Mouse (Mus musculus) liver, embryonic 15.5 days (tissue): Measurements from ENCODE around the gene Rbm5. TPM values are rescaled to one million over a fixed set of nuclear protein-coding genes. Genes with fewer than 3 reads are reported as not detected.

Source experiments
- ATAC-seq: fragments of 200-750 bp; cut with Nextera tagmentation; 2 replicates; pipeline ENCODE4 v1.8.0; 2017; ENCODE audit warnings: moderate number of reproducible peaks, mild to moderate bottlenecking, moderate library complexity; ENCODE audit not compliant: insufficient read depth
- H3K27ac ChIP-seq: fragments of 300-500 bp; sonication (generic); replicated peaks from 2 replicates; pipeline ENCODE4 v1.5.1; 2015; ENCODE audit warnings: mild to moderate bottlenecking, inconsistent platforms
- H3K27me3 ChIP-seq: fragments of 300-500 bp; sonication (generic); 2 replicates; pipeline ENCODE4 v1.6.1; 2015; ENCODE audit warnings: mild to moderate bottlenecking, inconsistent platforms
- H3K36me3 ChIP-seq: fragments of 300-500 bp; sonication (generic); replicated peaks from 2 replicates; pipeline ENCODE4 v1.6.1; 2015; ENCODE audit warnings: moderate library complexity, mild to moderate bottlenecking, inconsistent platforms
- H3K4me1 ChIP-seq: fragments of 300-500 bp; sonication (generic); replicated peaks from 2 replicates; pipeline ENCODE4 v1.6.1; 2015; ENCODE audit warnings: inconsistent platforms
- H3K4me2 ChIP-seq: fragments of 300-500 bp; sonication (generic); 2 replicates; pipeline ENCODE4 v1.6.1; 2015; ENCODE audit warnings: moderate library complexity, mild to moderate bottlenecking, inconsistent platforms
- H3K4me3 ChIP-seq: fragments of 300-500 bp; sonication (generic); replicated peaks from 2 replicates; pipeline ENCODE4 v1.5.1; 2015; ENCODE audit warnings: mild to moderate bottlenecking, inconsistent platforms
- H3K9ac ChIP-seq: fragments of 300-500 bp; sonication (generic); 2 replicates; pipeline ENCODE4 v1.6.1; 2015; ENCODE audit warnings: moderate library complexity, mild to moderate bottlenecking, inconsistent platforms
- H3K9me3 ChIP-seq: fragments of 300-500 bp; sonication (generic); replicated peaks from 2 replicates; pipeline ENCODE4 v1.6.1; 2016; ENCODE audit warnings: inconsistent platforms
- WGBS: fragments of 180-500 bp; shearing (Covaris S2); methylation state at CpG from one replicate; pipeline ENCODE4 v1.1.7; 2015; ENCODE audit warnings: mixed read lengths; ENCODE audit not compliant: insufficient replicate concordance; 5-methylcytosine and 5-hydroxymethylcytosine counted together
- polyA plus RNA-seq: library from polyadenylated mRNA; unstranded; fragments of >200 nt; fragmentation: Nextera tagmentation; extraction: Ambion mirVana; gene quantifications from 2 replicates; pipeline ENCODE4 v1.2.1, GENCODE M21; 2015

Gene Rbm5
- polyA plus RNA-seq, 1 experiment from 2014 or later = 63.8 TPM

- H3K27me3 ChIP-seq = no peaks in the 10 kb centered on the region
- peaks cover 96% of the 10 kb centered on the region for H3K36me3 ChIP-seq
- no peaks in the 10 kb centered on the region for H3K9me3 ChIP-seq
- ATAC-seq = no peak
- H3K27ac ChIP-seq = no peak overlapping the region
- H3K4me1 ChIP-seq = no peaks in the 10 kb centered on the region
- no peak overlapping the region for H3K4me2 ChIP-seq
- H3K4me3 ChIP-seq = no peak overlapping the region
- H3K9ac ChIP-seq = no peak overlapping the region
- WGBS = 74% methylated on average over 6 of the region's 6 CpGs
These were observed 11.2 kb downstream of the Rbm5 start for GRCm38 (mm10) chr9:107759593-107759992.

GRCm38 (mm10) chr9:107750378-107750777 is 20.4 kb downstream of the Rbm5 start:
- H3K27ac ChIP-seq = no peak overlapping the region
- H3K36me3 ChIP-seq = peaks cover 96% of the 10 kb centered on the region
- H3K9me3 ChIP-seq = no peaks in the 10 kb centered on the region
- no peaks in the 10 kb centered on the region for H3K27me3 ChIP-seq
- no peak for ATAC-seq
- no peak overlapping the region for H3K4me2 ChIP-seq
- no peak overlapping the region for H3K9ac ChIP-seq
- H3K4me3 ChIP-seq = no peak overlapping the region
- H3K4me1 ChIP-seq = peaks cover 8% of the 10 kb centered on the region; the same call in 1 of the 2 replicates
- 93% methylated on average over 5 of the region's 5 CpGs for WGBS

GRCm38 (mm10) chr9:107748063-107748462 is 22.7 kb downstream of the Rbm5 start:
- Histone ChIP-seq H3K9me3 (no peaks in the 10 kb centered on the region), H3K4me2 (no peak overlapping the region), H3K27me3 (no peaks in the 10 kb centered on the region), H3K4me1 (peaks cover 8% of the 10 kb centered on the region; the same call in 1 of the 2 replicates), H3K27ac (no peak overlapping the region), H3K4me3 (no peak overlapping the region), H3K36me3 (peaks cover 97% of the 10 kb centered on the region), H3K9ac (no peak overlapping the region)
- WGBS = 83% methylated on average over 3 of the region's 3 CpGs
- no peak for ATAC-seq

DNA sequence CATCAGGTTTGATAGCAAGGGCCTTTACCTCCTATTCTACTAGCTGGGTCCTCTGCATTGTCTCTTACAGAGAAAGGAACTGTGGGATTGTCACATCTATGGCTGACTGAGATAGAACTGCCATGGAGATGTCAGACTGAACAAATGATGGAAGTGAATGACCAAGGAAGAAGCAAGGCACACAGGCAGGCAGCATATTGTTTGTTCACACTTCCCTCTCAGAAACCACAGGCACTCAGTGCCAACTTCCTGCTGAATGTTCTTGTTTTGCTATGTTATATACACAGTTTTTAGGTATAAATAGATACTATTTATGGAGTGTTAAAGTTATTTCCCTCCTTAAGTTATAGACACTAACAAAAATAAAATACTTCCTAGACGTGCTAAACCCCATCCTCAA is 23.5 kb downstream of the Rbm5 start:
- Histone ChIP-seq H3K36me3 (peaks cover 98% of the 10 kb centered on the region), H3K9ac (no peak overlapping the region), H3K27me3 (no peaks in the 10 kb centered on the region), H3K9me3 (no peaks in the 10 kb centered on the region), H3K4me2 (no peak overlapping the region), H3K4me1 (peaks cover 8% of the 10 kb centered on the region; the same call in 1 of the 2 replicates), H3K4me3 (no peak overlapping the region), H3K27ac (no peak overlapping the region)
- 78% methylated on average over 1 of the region's 1 CpGs for WGBS
- no peak for ATAC-seq

- Histone ChIP-seq H3K4me1 (peaks cover 8% of the 10 kb centered on the region; the same call in 1 of the 2 replicates), H3K4me2 (no peak overlapping the region), H3K4me3 (no peak overlapping the region), H3K36me3 (peaks cover 98% of the 10 kb centered on the region), H3K27ac (no peak overlapping the region), H3K27me3 (no peaks in the 10 kb centered on the region), H3K9me3 (no peaks in the 10 kb centered on the region), H3K9ac (no peak overlapping the region)
- no peak for ATAC-seq
- WGBS = 92% methylated on average over 3 of the region's 3 CpGs
These were observed 24.1 kb downstream of the Rbm5 start for GRCm38 (mm10) chr9:107746679-107747078.

GRCm38 (mm10) chr9:107744061-107744460 is 26.7 kb downstream of the Rbm5 start:
- Histone ChIP-seq H3K4me2 (no peak overlapping the region), H3K27ac (no peak overlapping the region), H3K4me3 (no peak overlapping the region), H3K36me3 (peaks cover 98% of the 10 kb centered on the region), H3K9ac (no peak overlapping the region), H3K27me3 (no peaks in the 10 kb centered on the region), H3K4me1 (peaks cover 8% of the 10 kb centered on the region; the same call in 1 of the 2 replicates), H3K9me3 (no peaks in the 10 kb centered on the region)
- WGBS = 87% methylated on average over 6 of the region's 6 CpGs
- no peak for ATAC-seq

DNA sequence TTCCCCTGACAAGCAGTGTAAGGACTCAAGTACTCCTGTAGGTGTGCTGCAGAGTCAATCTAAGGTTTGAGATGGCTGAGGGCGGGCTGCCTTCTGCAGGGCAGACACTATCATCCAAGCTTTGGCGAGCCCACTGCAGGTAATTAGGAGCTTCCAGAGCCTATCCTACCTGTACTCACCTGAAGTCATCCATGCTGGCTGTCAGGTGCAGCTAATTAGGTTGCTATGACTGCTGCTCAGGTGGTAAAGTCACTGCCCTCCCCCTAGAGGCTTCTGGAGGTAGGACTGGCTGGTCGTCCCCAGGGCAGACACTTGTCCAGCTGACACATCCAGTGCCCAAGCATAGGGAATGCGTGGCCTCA is 32.0 kb downstream of the Rbm5 start:
- Histone ChIP-seq H3K27ac (no peak overlapping the region), H3K4me1 (peaks cover 34% of the 10 kb centered on the region), H3K4me2 (no peak overlapping the region), H3K36me3 (peaks cover 58% of the 10 kb centered on the region), H3K4me3 (no peak overlapping the region), H3K9ac (no peak overlapping the region), H3K27me3 (peaks cover 29% of the 10 kb centered on the region), H3K9me3 (no peaks in the 10 kb centered on the region)
- 47% methylated on average over 4 of the region's 4 CpGs for WGBS
- peak; percentile 31 for ATAC-seq

- H3K4me1 ChIP-seq = peaks cover 34% of the 10 kb centered on the region
- H3K9me3 ChIP-seq = no peaks in the 10 kb centered on the region
- no peak overlapping the region for H3K4me2 ChIP-seq
- H3K4me3 ChIP-seq = no peak overlapping the region
- H3K27ac ChIP-seq = no peak overlapping the region
- H3K36me3 ChIP-seq = peaks cover 52% of the 10 kb centered on the region
- H3K9ac ChIP-seq = no peak overlapping the region
- peaks cover 29% of the 10 kb centered on the region for H3K27me3 ChIP-seq
- peak; percentile 65 for ATAC-seq
- 20% methylated on average over 7 of the region's 7 CpGs for WGBS
These were observed 32.6 kb downstream of the Rbm5 start for GRCm38 (mm10) chr9:107738020-107738840.

DNA sequence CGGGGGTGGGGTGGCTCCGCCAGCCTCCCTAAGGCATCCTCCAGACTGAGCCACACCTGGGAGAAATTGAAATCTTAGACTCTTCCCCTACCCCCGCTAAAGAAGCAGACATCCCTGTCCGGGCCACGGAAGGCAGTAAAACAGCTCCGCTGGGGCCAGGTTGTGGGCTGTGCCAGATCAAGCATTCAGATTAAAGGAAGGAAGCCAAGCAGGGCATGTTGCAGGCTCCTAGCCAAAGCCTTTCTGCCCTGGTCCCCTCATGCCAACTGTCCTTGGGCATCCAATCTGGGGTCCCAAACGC is 34.7 kb downstream of the Rbm5 start:
- Histone ChIP-seq H3K27ac (no peak overlapping the region), H3K4me1 (peaks cover 34% of the 10 kb centered on the region), H3K4me3 (no peak overlapping the region), H3K9me3 (no peaks in the 10 kb centered on the region), H3K4me2 (no peak overlapping the region; the same call in 1 of the 2 replicates), H3K9ac (no peak overlapping the region), H3K27me3 (peaks cover 29% of the 10 kb centered on the region), H3K36me3 (peaks cover 31% of the 10 kb centered on the region)
- 2% methylated on average over 7 of the region's 7 CpGs for WGBS
- ATAC-seq = no peak

GRCm38 (mm10) chr9:107735356-107736184 is 35.2 kb downstream of the Rbm5 start:
- Histone ChIP-seq H3K9ac (no peak overlapping the region), H3K4me2 (no peak overlapping the region; the same call in 1 of the 2 replicates), H3K27me3 (peaks cover 29% of the 10 kb centered on the region), H3K36me3 (peaks cover 25% of the 10 kb centered on the region), H3K4me1 (peaks cover 34% of the 10 kb centered on the region), H3K4me3 (no peak overlapping the region), H3K27ac (no peak overlapping the region), H3K9me3 (no peaks in the 10 kb centered on the region)
- WGBS = 8% methylated on average over 17 of the region's 17 CpGs
- no peak for ATAC-seq

- peaks cover 15% of the 10 kb centered on the region for H3K36me3 ChIP-seq
- peaks cover 29% of the 10 kb centered on the region for H3K27me3 ChIP-seq
- H3K4me3 ChIP-seq = no peak overlapping the region
- H3K4me1 ChIP-seq = peaks cover 34% of the 10 kb centered on the region
- no peaks in the 10 kb centered on the region for H3K9me3 ChIP-seq
- H3K27ac ChIP-seq = no peak overlapping the region
- H3K9ac ChIP-seq = no peak overlapping the region
- ATAC-seq = no peak
- WGBS = 23% methylated on average over 7 of the region's 7 CpGs
- H3K4me2 ChIP-seq = no peak overlapping the region
These were observed 36.2 kb downstream of the Rbm5 start for GRCm38 (mm10) chr9:107734567-107734971.
